Mouse (Mus musculus) lung, embryonic 16.5 days (tissue): ENCODE results near the gene Sowaha. TPM values are rescaled to one million over a fixed set of nuclear protein-coding genes. Genes with fewer than 3 reads are reported as not detected.

Source experiments
- ATAC-seq: fragments of 200-750 bp; cut with Nextera tagmentation; 2 replicates; pipeline ENCODE4 v1.8.0; 2017; ENCODE audit warnings: low read depth, mild to moderate bottlenecking, moderate library complexity
- H3K27ac ChIP-seq: fragments of 300-500 bp; sonication (generic); 2 replicates; pipeline ENCODE4 v1.5.1; 2014; ENCODE audit warnings: mild to moderate bottlenecking, control low read depth, low read length
- H3K27me3 ChIP-seq: fragments of 300-500 bp; sonication (generic); 2 replicates; pipeline ENCODE4 v1.6.1; 2014; ENCODE audit warnings: low read depth, low read length, mixed read lengths; ENCODE audit not compliant: control insufficient read depth, insufficient read depth
- H3K36me3 ChIP-seq: fragments of 300-500 bp; sonication (generic); 2 replicates; pipeline ENCODE4 v1.6.1; 2014; ENCODE audit warnings: low read length; ENCODE audit not compliant: control insufficient read depth, insufficient read depth
- H3K4me1 ChIP-seq: fragments of 300-500 bp; sonication (generic); replicated peaks from 2 replicates; pipeline ENCODE4 v1.6.1; 2014; ENCODE audit warnings: low read length, mixed read lengths; ENCODE audit not compliant: control insufficient read depth, insufficient read depth
- H3K4me2 ChIP-seq: fragments of 300-500 bp; sonication (generic); 2 replicates; pipeline ENCODE4 v1.6.1; 2014; ENCODE audit warnings: low read depth, low read length, control low read depth
- H3K4me3 ChIP-seq: fragments of 300-500 bp; sonication (generic); 2 replicates; pipeline ENCODE4 v1.5.1; 2014; ENCODE audit warnings: mild to moderate bottlenecking, low read length, control low read depth
- H3K9ac ChIP-seq: fragments of 300-500 bp; sonication (generic); 2 replicates; pipeline ENCODE4 v1.6.1; 2014; ENCODE audit warnings: low read length, control low read depth
- H3K9me3 ChIP-seq: fragments of 300-500 bp; sonication (generic); 2 replicates; pipeline ENCODE4 v1.6.1; 2016; ENCODE audit warnings: low read length; ENCODE audit not compliant: control insufficient read depth
- WGBS: fragments of 180-500 bp; shearing (Covaris S2); extraction: QIAGEN DNeasy Blood & Tissue Kit; methylation state at CpG from one replicate; pipeline ENCODE4 v1.1.7; 2014; 5-methylcytosine and 5-hydroxymethylcytosine counted together
- polyA plus RNA-seq: library from polyadenylated mRNA; unstranded; fragments of >200 nt; fragmentation: Nextera tagmentation; extraction: Ambion mirVana; gene quantifications from 2 replicates; pipeline ENCODE4 v1.2.1, GENCODE M21; 2015

The Sowaha gene
- polyA plus RNA-seq, 1 experiment from 2014 or later, result 0.13 TPM

DNA sequence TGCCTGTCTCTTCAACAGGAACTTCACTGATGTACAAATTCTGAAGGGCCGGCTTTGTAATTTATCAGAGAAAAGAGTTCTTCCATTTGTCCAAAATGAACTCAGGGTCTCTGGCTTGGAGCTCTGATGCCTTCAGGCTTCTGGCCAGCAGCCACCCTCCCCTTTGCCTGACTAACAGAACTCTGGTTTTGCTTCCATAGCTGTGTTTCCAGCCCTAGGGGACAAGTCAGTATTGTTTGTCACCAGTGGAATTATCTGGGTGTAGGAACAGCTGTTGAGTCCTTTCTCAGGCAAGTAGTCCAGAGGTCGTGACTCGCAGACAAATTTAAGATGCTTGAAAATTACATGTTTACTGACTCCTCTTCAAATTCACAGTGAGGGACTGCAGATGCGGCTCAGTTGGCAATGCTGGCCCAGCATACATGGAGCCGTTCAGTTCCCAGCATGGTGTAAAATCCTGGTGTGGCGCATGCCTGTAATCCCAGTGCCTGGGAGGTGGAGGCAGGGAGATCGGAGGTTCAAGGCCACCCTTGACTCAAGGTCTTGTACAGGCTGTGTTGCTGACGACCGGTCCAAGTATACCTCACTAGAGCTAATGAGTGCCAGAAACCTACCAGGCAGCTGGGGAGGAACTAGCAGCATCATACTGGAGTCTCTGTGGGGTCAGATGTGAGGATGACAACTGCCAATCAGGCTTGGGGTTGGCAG is 27.2 kb upstream of the Sowaha start:
- Histone ChIP-seq H3K27me3 (no peaks in the 10 kb centered on the region), H3K27ac (no peak overlapping the region), H3K4me2 (no peak overlapping the region), H3K9me3 (no peaks in the 10 kb centered on the region), H3K4me3 (no peak overlapping the region), H3K9ac (no peak overlapping the region), H3K4me1 (no peaks in the 10 kb centered on the region), H3K36me3 (no peaks in the 10 kb centered on the region)
- 80% methylated on average over 9 of the region's 9 CpGs for WGBS
- ATAC-seq, result no peak

GRCm38 (mm10) chr11:53505026-53505663 is 25.1 kb upstream of the Sowaha start:
- Histone ChIP-seq H3K36me3 (no peaks in the 10 kb centered on the region), H3K9ac (no peak overlapping the region), H3K4me3 (no peak overlapping the region), H3K27ac (no peak overlapping the region), H3K9me3 (no peaks in the 10 kb centered on the region), H3K4me2 (no peak overlapping the region), H3K27me3 (no peaks in the 10 kb centered on the region), H3K4me1 (peaks cover 5% of the 10 kb centered on the region; the same call in 1 of the 2 replicates)
- no peak for ATAC-seq
- WGBS, result 64% methylated on average over 5 of the region's 5 CpGs

GRCm38 (mm10) chr11:53504376-53504775 is 24.3 kb upstream of the Sowaha start:
- no peak overlapping the region for H3K27ac ChIP-seq
- no peaks in the 10 kb centered on the region for H3K9me3 ChIP-seq
- H3K9ac ChIP-seq, result no peak overlapping the region
- no peaks in the 10 kb centered on the region for H3K36me3 ChIP-seq
- H3K4me1 ChIP-seq, result peaks cover 5% of the 10 kb centered on the region; the same call in 1 of the 2 replicates
- ATAC-seq, result no peak
- WGBS, result 80% methylated on average over 8 of the region's 8 CpGs
- no peak overlapping the region for H3K4me2 ChIP-seq
- no peaks in the 10 kb centered on the region for H3K27me3 ChIP-seq
- H3K4me3 ChIP-seq, result no peak overlapping the region

- Histone ChIP-seq H3K27me3 (no peaks in the 10 kb centered on the region), H3K27ac (no peak overlapping the region), H3K4me3 (no peak overlapping the region), H3K9ac (no peak overlapping the region), H3K36me3 (no peaks in the 10 kb centered on the region), H3K4me2 (no peak overlapping the region), H3K4me1 (peaks cover 5% of the 10 kb centered on the region; the same call in 1 of the 2 replicates), H3K9me3 (no peaks in the 10 kb centered on the region)
- 73% methylated on average over 5 of the region's 5 CpGs for WGBS
- no peak for ATAC-seq
Measured at GRCm38 (mm10) chr11:53503738-53504137, 23.7 kb upstream of the Sowaha start.

GRCm38 (mm10) chr11:53502039-53502765 is 22.1 kb upstream of the Sowaha start:
- no peak for ATAC-seq
- Histone ChIP-seq H3K4me2 (no peak overlapping the region), H3K27me3 (no peaks in the 10 kb centered on the region), H3K36me3 (no peaks in the 10 kb centered on the region), H3K4me1 (peaks cover 5% of the 10 kb centered on the region; the same call in 1 of the 2 replicates), H3K27ac (no peak overlapping the region), H3K4me3 (no peak overlapping the region), H3K9ac (no peak overlapping the region), H3K9me3 (no peaks in the 10 kb centered on the region)
- 72% methylated on average over 8 of the region's 8 CpGs for WGBS

- no peak overlapping the region for H3K4me3 ChIP-seq
Measured at GRCm38 (mm10) chr11:53500569-53500968, 20.5 kb upstream of the Sowaha start.

GRCm38 (mm10) chr11:53496946-53497345 is 16.9 kb upstream of the Sowaha start:
- ATAC-seq, result no peak
- no peaks in the 10 kb centered on the region for H3K9me3 ChIP-seq
- H3K9ac ChIP-seq, result no peak overlapping the region
- peaks cover 5% of the 10 kb centered on the region; the same call in 1 of the 2 replicates for H3K4me1 ChIP-seq
- no peak overlapping the region for H3K4me2 ChIP-seq
- no peak overlapping the region for H3K4me3 ChIP-seq
- WGBS, result 70% methylated on average over 6 of the region's 6 CpGs
- no peak overlapping the region for H3K27ac ChIP-seq
- H3K27me3 ChIP-seq, result no peaks in the 10 kb centered on the region
- H3K36me3 ChIP-seq, result no peaks in the 10 kb centered on the region

More at GRCm38 (mm10) chr11:53500569-53500968, 20.5 kb upstream of the Sowaha start:
- H3K4me1 ChIP-seq, result peaks cover 5% of the 10 kb centered on the region; the same call in 1 of the 2 replicates
- no peaks in the 10 kb centered on the region for H3K36me3 ChIP-seq
- no peaks in the 10 kb centered on the region for H3K9me3 ChIP-seq
- H3K27me3 ChIP-seq, result no peaks in the 10 kb centered on the region
- peak; percentile 90 for ATAC-seq
- 9% methylated on average over 11 of the region's 11 CpGs for WGBS
- H3K9ac ChIP-seq, result no peak overlapping the region
- H3K4me2 ChIP-seq, result peak overlapping the region; percentile 36
- no peak overlapping the region for H3K27ac ChIP-seq

- no peak for ATAC-seq
- H3K9me3 ChIP-seq, result no peaks in the 10 kb centered on the region
- H3K4me2 ChIP-seq, result no peak overlapping the region
- no peaks in the 10 kb centered on the region for H3K36me3 ChIP-seq
- 53% methylated on average over 6 of the region's 6 CpGs for WGBS
- H3K9ac ChIP-seq, result no peak overlapping the region
- no peak overlapping the region for H3K27ac ChIP-seq
- H3K4me3 ChIP-seq, result no peak overlapping the region
- no peaks in the 10 kb centered on the region for H3K27me3 ChIP-seq
- peaks cover under 1% of the 10 kb centered on the region; the same call in 1 of the 2 replicates for H3K4me1 ChIP-seq
Measured at GRCm38 (mm10) chr11:53495417-53495816, 15.3 kb upstream of the Sowaha start.
